Mouse (Mus musculus) heart, postnatal 0 days (tissue): ENCODE data around the gene Dpy19l2.

ENCODE experiments used
- CTCF ChIP-seq: IDR thresholded peaks from 2 replicates; pipeline ENCODE4 v1.5.1; 2016; ENCODE audit warnings: antibody characterized with exemption, control low read depth, low read depth
- EP300 ChIP-seq: IDR thresholded peaks from 2 replicates; pipeline ENCODE4 v1.6.1; 2016; ENCODE audit warnings: antibody characterized with exemption, low read depth

- TF ChIP-seq CTCF (no peak), EP300 (no peak)
These were observed 187.2 kb downstream of the Dpy19l2 start for GRCm38 (mm10) chr9:24508880-24509279.
